Mouse (Mus musculus) kidney, postnatal 10 days (tissue): ENCODE data around the gene Tmem156.

Experiments
- DNase-seq: peaks from one replicate; pipeline ENCODE4 v3.0.0; 2021; ENCODE audit warnings: mixed read lengths

Gene Tmem156

DNA sequence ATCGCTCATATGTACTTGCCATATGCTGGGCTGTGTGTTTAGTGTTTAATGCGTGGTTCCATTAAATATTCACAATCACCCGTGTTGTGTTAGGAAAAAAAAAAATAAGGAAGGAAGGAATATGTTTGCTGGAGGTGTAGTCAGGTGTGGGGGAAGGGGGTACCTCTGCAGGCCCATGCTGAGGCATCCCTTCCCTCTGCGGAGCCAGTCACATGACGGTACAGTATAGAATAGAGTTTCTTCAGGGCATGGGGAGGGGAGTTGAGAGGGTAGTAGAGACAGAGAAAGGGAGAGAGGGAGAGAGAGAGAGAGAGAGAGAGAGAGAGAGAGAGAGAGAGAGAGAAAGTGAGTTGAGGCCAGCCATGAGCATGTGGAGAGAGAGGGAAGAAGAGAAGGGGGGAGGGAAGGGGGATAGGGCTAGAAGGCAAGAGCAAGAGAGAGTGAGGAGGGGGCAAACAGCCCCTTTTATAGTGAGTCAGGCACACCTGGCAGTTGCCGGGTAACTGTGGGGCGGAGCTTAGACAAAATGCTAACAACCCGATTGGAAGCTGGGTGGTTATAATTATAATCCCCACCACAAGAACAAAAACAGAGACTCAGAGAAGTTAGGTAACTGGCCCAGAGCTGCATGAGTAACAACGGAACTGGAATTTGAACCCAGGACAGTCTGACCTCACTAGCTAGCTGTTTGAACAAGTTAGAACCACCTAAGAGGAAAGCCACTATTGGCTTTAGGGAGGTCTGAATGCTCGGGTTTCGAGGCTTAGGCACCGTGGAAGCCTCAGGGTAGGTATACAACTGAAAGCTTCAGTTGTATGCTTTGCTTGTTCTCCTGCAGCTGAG, 45.3 kb downstream of the Tmem156 start:
- DNase-seq, result no peak

- no peak for DNase-seq
Observed at GRCm38 (mm10) chr5:65045642-65046370, 46.1 kb downstream of the Tmem156 start.

DNA sequence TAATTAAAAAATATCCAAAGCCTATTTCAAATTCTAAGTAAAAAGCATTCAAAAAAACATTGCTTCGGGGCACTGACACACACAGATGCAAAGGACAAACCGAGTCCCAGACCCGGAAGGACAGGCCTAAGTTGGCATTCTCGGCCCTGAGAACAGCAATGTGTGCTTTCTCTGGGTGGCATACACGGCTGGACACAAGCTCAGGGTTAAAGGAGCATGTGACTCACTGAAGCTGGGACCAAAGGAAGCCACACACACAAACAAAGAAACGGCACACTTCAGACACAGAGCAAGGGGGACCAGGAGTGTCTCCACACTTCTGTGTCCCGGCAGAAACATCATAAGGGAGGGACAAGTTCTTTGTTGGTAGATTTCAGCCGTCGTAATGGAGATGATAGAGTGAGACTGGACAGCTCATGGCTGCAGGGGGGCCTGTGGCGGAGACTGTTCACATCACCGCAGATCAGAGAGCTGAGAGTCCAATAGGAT, 48.5 kb downstream of the Tmem156 start:
- DNase-seq, result no peak

DNA sequence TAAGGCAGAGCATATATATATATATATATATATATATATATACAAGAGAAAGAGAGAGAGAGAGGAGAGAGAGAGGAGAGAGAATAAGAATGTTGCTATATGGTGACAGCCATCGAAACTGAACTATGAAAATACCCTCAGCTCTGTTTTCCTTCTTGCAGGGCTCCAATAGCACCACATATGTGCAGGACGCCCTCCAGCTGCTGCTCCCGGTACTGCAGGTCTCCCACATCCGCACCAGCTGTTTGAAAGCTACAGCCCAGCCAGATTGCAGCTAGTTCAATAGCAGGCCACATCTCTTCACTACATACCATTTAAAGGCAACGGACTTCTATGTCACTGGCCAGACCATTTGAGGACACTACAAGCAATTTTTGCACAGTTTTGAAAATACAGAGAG, 51.5 kb downstream of the Tmem156 start:
- peak; percentile 54 for DNase-seq

DNA sequence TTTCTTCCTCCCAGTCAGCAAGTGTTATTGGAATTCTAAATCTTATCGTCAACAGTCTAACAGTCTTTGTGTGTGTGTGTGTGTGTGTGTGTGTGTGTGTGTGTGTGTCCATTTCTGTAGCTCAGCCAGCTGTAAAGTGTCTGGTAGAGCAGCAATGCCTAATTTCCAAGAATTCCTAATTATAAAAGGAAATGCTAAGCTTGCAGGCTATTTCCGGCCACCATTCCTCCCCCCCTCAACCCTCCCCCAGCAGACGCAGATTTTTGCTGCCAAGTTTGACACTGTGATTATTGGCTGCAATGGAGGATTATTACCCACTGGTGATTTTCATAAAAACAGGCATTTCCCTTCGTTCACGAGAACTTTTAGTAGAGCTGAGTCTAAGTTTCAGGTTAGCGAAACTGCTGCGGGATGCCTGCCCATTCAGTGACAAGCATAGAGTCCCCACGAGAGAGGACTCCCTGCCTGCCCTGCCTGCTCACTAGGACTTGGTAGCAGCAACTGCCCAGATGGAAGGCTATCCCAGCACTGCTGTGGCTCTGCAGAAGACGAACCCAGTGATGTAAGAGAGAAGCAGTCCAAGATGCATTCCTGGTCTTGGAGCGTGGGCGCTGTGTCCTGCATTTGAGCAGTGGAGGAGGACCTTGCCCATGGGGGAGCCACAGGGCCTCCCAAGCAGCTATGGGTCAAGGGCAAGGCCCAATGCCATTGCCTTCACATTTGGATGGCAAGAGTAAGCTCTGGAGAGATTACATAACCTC, 52.9 kb downstream of the Tmem156 start:
- peak; percentile 72 for DNase-seq

DNA sequence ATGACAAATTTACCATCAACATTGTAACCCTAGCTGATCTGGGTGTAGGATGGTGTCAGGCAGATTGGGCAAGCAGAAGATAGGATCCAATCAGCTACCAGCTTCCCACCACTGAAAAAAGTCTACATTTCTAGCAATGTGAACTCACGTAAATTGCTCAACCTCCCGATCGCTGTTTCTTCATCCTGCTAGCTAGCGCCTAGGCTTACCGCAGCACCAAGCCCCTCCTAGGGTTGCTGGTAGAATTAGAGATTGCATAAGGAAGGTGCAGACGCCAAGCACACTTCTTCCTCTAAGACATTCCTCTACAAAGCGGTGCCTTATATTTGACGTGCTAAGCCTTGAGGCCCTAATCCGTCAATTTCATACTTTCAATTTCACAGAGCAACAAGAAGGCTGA, 53.6 kb downstream of the Tmem156 start:
- no peak for DNase-seq

- no peak for DNase-seq
Observed at GRCm38 (mm10) chr5:65036597-65036996, 55.3 kb downstream of the Tmem156 start.

GRCm38 (mm10) chr5:65028019-65028418, 63.9 kb downstream of the Tmem156 start:
- DNase-seq, result no peak

GRCm38 (mm10) chr5:65026776-65027175, 65.2 kb downstream of the Tmem156 start:
- DNase-seq, result peak; percentile 36

DNA sequence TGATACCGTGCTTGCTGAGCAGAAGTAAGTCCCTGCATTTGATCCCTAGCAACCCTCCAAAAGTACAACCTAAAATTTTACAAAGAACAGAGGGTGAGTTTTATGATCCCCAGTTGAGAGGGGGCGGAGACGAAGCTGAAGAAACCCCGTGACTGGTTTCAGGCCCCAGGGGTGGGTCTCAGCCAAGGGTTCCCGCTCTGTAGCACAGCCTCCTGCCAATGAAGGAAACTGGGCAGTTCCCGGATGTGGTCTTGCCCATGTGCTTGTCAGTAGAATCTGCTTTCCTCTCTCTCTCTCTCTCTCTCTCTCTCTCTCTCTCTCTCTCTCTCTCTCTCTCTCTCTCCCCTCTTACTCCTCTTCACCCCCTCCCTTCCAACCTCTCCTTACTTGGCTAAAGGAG, 66.0 kb downstream of the Tmem156 start:
- DNase-seq, result no peak

- DNase-seq, result no peak
Observed at GRCm38 (mm10) chr5:65024641-65025040, 67.3 kb downstream of the Tmem156 start.

DNA sequence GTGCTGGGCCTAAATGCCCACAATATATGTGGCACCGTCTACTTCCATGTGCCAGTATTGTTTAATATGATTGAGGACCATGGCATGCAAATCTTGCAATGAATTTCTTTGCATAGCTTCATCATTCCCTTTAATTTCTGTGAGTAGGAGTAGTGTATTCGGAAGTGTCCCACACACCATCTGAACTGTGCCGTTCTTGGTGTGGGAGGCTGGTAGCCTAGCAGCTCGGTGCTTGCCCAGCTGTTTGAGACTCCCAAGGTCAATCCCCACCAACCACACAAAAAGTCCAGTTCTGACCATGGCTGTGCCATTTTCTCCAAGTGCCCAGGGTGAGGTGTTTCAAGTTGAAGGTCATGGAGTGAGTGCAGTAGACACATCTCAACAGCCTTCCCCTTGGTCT, 69.9 kb downstream of the Tmem156 start:
- DNase-seq, result no peak

DNA sequence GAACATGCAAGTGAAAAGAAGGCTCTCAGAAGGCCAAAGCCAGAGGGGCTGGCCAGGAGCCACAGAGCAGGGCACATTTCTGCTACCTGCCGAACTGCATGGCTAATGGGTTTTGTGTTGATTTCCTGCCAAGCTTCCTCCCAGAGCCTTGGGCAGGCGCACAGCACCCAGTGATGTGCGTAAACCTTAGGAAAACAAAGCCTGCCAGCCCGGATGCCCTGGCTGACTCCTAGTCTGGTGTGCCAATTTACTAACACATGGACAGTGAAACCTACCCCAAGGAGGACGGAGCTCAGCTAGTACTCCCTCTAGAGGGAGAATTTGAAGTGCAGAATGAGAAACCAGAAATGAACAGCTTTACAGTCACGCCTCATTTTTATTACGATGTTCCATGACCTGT, 72.1 kb downstream of the Tmem156 start:
- DNase-seq, result peak; percentile 74

GRCm38 (mm10) chr5:65019109-65019508, 72.8 kb downstream of the Tmem156 start:
- DNase-seq, result no peak

- no peak for DNase-seq
Observed at GRCm38 (mm10) chr5:65015508-65015907, 76.4 kb downstream of the Tmem156 start.

GRCm38 (mm10) chr5:65011901-65012573, 79.9 kb downstream of the Tmem156 start:
- DNase-seq, result peak; percentile 35

- no peak for DNase-seq
Observed at GRCm38 (mm10) chr5:65006011-65006491, 85.9 kb downstream of the Tmem156 start.

GRCm38 (mm10) chr5:65005251-65005650, 86.7 kb downstream of the Tmem156 start:
- no peak for DNase-seq
